Mouse (Mus musculus): ENCODE data around the gene Pgap3. TPM values are rescaled to one million over a fixed set of nuclear protein-coding genes. Genes with fewer than 3 reads are reported as not detected.
A peak's percentile ranks its signal among the peaks of the same experiment; 100 is the strongest.
"Not testable (repeated sequence)": the region's sequence is repeated elsewhere in the genome, so short reads cannot be mapped to it uniquely, and the experiment has no call there.

Pgap3 gene
- total RNA-seq, 2 experiments from 2014 or later: 5.3 to 6.2 TPM

- DNase-seq (ENCODE audit: low spot score in 2 of 2): no peak
Measured at GRCm38 (mm10) chr11:98383261-98384030, 16.8 kb downstream of the Pgap3 start, which contains the start of gene Tcap. TSS of gene Tcap (plus strand) at chr11:98383811.

GRCm38 (mm10) chr11:98382405-98382804, 17.9 kb downstream of the Pgap3 start:
- not testable (repeated sequence) for DNase-seq (ENCODE audit: low spot score in 2 of 2)

- no peak for DNase-seq (ENCODE audit: low spot score in 2 of 2)
Measured at GRCm38 (mm10) chr11:98381651-98382050, 18.6 kb downstream of the Pgap3 start.

DNA sequence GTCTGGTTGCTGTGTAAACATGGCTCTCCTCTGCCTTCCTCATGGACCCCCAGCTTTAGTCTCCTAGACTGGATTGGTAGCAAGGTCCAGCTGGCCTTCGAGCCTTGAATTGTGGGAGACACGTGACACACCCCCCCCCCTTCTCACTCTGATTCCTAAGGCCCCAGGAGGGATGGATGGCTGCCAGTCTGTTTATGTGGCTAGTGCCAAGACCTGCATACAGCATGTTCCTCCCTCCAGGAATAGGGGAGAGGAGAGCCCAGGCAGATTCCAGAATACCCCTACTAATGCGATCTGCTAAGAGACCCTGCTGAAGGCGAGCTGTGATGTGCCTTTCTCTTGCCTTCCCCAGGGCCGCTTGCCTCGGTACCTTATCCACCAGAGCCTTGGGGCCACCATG, 20.2 kb downstream of the Pgap3 start:
- no peak for DNase-seq (ENCODE audit: low spot score in 2 of 2)

DNA sequence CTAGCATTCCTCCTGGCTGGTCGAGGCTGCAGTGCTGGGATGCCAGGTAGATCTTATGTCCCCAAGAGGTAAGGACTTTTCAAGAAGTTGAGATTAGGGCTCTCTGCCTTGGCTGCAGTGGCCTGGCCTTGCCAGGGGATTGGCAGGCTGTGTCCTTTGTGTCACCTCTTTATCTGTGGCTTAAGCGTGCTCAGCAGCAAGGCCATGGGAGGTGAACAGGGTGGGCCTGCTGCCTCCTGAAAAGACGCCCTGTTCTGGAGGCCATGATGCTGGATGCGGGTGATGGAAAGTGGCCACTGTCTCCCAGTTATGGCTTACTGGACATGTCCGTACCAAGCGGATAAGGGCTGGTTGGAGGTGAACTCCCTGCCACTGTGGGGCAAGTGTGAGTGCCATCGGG, 20.9 kb downstream of the Pgap3 start:
- no peak for DNase-seq (ENCODE audit: low spot score in 2 of 2)

DNA sequence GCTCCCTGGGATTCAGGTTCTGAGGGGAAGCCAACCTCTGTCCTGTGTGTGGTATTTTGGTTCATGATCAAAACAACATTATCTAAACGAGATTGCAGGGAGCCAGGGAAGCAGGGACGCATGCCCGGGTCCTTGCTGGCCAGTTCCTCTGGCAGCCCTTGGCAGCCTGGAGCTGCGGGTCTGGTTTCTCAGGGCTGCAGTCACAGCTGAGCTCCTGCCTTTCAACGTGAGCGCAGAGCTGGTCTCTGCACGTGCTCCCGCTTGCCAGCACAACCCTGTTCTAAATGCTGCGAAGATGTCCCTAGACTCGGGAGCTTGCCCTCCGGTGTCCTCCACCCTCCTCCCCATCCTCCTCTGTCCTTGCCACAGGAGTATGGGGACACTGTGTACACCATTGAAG, 22.5 kb downstream of the Pgap3 start:
- no peak for DNase-seq (ENCODE audit: low spot score in 2 of 2)

- no peak for DNase-seq (ENCODE audit: low spot score in 2 of 2)
Measured at GRCm38 (mm10) chr11:98376756-98377155, 23.5 kb downstream of the Pgap3 start.

DNA sequence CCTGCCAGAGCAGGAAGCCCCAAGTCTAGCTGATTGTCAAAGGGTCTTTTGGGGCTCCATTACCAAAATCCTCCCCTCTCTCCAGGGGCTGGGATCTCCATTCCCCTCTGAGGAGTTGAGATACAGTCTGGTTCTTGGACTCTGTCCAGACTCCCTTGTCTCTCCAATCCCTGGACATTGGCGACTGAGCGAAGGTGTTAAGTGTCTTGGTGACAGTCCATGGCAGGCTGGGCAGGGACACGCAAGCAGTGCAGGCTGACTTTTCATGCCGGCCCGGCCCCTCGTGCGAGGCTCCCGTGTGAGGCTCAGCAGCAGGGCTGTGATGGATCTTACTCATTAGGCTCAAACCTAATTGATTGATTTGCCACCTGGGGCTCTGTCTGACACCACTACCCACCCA, 26.0 kb downstream of the Pgap3 start:
- DNase-seq (ENCODE audit: low spot score in 2 of 2): no peak

- no peak for DNase-seq (ENCODE audit: low spot score in 2 of 2)
Measured at GRCm38 (mm10) chr11:98373244-98373643, 27.0 kb downstream of the Pgap3 start.

- DNase-seq (ENCODE audit: low spot score in 2 of 2): peak; percentile 52 to 57
Measured at GRCm38 (mm10) chr11:98372406-98372805, 27.9 kb downstream of the Pgap3 start.

DNA sequence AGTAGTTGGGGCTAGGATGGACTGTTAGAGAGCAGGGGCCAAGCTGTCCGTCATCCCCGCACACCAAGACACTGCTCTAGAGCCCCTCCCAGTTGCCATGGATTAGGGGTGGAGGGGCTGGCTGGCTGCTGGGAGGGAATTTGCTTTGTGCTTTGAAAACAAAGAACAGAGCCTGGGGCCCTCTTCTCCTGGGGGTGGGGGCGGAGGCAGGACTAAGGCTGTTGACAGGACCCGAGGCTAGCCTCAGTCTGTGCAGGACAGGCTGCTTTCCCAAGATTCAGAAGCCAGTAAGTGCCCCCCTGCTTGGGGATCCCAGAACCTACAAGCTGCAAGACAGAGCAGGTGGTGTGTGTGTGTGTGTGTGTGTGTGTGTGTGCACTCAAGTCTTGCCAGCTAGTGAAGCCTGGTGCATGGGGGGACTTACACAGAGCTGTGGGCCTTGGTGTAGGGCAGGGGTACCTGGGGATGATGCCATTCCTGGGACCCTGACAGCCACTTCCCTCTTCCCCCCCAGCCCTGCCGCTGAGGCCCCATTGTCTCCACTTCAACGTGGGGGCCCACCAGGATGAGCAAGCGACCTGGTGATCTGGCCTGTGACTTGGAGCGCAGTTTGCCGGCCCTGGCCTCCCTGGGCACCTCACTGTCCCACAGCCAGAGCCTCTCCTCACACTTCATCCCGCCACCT, 28.6 kb downstream of the Pgap3 start:
- DNase-seq (ENCODE audit: low spot score in 2 of 2): no peak

- no peak for DNase-seq (ENCODE audit: low spot score in 2 of 2)
Measured at GRCm38 (mm10) chr11:98370588-98370987, 29.7 kb downstream of the Pgap3 start.

DNA sequence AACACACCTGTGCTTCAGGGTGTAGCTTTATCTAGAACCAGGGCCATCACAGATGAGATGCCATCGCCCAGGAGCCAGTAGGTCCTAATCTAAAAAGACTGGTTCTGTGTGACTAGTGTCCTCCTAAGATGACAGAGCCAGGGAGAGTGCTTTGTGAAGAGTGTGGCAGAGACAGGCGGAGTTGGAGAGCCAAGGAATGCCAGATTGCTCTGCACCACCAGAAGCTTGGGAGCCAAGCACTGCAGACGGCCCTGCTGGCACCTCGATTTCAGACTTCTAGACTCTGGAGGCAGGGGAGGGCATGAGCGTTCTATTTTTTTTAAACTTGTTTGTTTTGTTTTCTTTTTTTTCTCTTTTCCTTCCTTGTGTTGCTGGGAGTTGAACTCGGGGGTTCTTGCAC, 31.0 kb downstream of the Pgap3 start:
- no peak for DNase-seq (ENCODE audit: low spot score in 2 of 2)

DNA sequence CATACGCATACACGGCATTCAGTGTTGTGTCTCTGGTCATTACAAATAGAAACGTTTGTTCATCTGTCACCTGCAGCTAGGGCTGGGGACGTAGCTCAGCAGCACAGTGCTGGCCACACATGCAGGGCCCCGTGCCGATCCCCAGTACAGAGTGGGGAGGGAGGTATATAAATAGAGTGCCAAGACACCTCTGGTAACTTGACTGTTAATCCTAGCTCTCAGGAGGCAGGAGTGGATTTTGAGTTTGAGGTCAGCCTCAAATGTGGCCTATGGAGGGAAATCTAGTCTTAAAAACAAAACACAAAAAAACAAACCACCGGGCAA, 32.5 kb downstream of the Pgap3 start:
- no peak for DNase-seq (ENCODE audit: low spot score in 2 of 2)

GRCm38 (mm10) chr11:98367171-98367862, 33.0 kb downstream of the Pgap3 start:
- DNase-seq (ENCODE audit: low spot score in 2 of 2): no peak

- no peak for DNase-seq (ENCODE audit: low spot score in 2 of 2)
Measured at GRCm38 (mm10) chr11:98366290-98366689, 34.0 kb downstream of the Pgap3 start.

GRCm38 (mm10) chr11:98364410-98364809, 35.9 kb downstream of the Pgap3 start:
- DNase-seq (ENCODE audit: low spot score in 2 of 2): no peak

DNA sequence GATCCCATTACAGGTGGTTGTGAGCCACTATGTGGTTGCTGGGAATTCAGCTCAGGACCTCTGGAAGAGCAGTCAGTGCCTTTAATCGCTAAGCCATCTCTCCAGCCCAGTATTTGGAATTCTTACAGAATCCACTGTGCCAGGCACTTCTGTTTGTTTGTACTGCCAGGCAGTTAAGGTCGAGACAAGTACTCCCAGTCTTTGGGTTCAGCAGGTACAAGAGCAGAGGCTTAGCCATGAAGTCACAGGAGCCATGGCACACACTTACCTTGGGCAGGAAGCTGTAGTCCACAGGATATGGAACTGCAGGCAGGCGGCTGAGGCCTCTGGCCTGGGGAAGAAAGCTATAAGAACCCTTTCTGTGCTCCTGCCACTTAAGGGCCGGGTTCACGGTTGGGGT, 36.5 kb downstream of the Pgap3 start:
- DNase-seq (ENCODE audit: low spot score in 2 of 2): no peak

GRCm38 (mm10) chr11:98360866-98361521, 39.3 kb downstream of the Pgap3 start:
- DNase-seq (ENCODE audit: low spot score in 2 of 2): no peak

DNA sequence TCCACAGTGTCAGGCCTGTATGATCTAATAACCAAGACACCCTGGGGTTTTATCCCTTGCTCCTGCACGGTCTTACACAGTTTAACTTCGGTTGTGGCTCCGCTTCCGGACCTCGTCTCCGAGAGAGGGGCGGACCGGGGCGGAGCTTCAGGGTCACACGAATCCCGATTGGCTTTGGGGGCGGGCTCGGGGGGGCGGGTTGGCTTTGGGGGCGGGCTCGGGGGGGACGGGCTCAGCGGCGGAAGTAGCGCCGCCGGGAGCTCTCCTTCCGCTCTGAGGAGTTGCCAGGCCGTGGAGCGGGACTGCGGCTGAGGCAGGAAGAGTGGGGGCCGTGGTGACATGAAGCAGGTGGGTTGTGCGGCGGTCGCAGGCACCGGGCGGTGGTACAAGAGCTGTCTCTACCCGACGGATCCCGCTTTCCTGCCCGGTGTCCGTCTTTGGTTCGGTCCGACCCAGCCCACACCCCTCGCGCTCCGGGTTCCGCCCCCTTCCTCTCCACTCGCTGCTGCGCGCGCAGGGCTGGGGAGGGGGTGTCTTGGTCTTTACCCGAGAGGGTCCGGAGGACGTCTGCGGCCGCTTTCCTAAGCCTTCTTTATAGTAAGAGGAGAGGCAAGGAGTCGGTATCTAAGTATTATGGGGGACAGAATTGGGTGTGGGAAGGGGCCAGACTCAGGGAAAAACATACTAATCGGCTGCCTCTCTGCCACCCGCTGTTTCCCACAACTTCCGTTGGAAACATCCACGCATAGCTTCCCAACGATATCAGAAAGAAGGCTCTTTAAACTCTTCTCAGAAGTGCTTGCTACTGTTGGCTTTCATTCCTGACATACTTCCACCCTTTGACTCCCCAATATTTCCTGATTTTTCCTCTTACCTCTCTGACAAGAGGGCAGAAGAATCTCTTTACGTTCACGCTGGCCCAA, 41.9 kb downstream of the Pgap3 start, which contains the start of gene Stard3:
Gene Stard3, plus strand, starts transcription at position 208 of the 923 bp plus-strand sequence.
- peak; percentile 79 to 83 for DNase-seq (ENCODE audit: low spot score in 2 of 2)
